29 mouse cellular contexts compared by ENCODE assay signal in genomic region chr4:62314516-62314915, GRCm38 (mm10). TPM values are rescaled to one million over a fixed set of nuclear protein-coding genes. Genes with fewer than 3 reads are reported as not detected.
DNase-seq lines count a peak whose midpoint lies in the region; ATAC-seq lines count a peak whose summit lies in the region.
"Had no signal": no experiment of that assay in that cellular context is flagged by ENCODE, and none has a peak within 500 bp of the region (broad histone marks: within the 10 kb centered on the region; RNA-seq: fewer than 3 reads in every experiment).

No protein-coding gene starts in this region.

- peaks cover 10% of the 10 kb centered on the region for H3K36me3 ChIP-seq in heart, embryonic 11.5 days (ENCODE audit: control insufficient read depth, insufficient read depth, low read length)
- peaks cover 32% of the 10 kb centered on the region for H3K36me3 ChIP-seq in forebrain, embryonic 15.5 days

- no peak overlapping the region for H3K9ac ChIP-seq in heart, embryonic 11.5 days (ENCODE audit: low read depth, low read length)
- no peak overlapping the region for H3K9ac ChIP-seq in forebrain, embryonic 15.5 days (replicated peaks)
- H3K9ac ChIP-seq: embryonic facial prominence, embryonic 13.5 days; forebrain, embryonic 12.5 days; forebrain, postnatal 0 days; heart, embryonic 13.5 days; hindbrain, embryonic 14.5 days had no signal

- no peak overlapping the region for H3K4me3 ChIP-seq in heart, embryonic 11.5 days (ENCODE audit: low read depth, low read length)
- H3K4me3 ChIP-seq in forebrain, embryonic 15.5 days = no peak overlapping the region
- H3K4me3 ChIP-seq: embryonic facial prominence, embryonic 10.5 days; embryonic facial prominence, embryonic 13.5 days; erythroblast, embryonic 14.5 days; forebrain, embryonic 12.5 days; gastrocnemius, adult 2 months; heart, embryonic 13.5 days had no signal

- H3K4me2 ChIP-seq in heart, embryonic 11.5 days = no peak overlapping the region
- H3K4me2 ChIP-seq in forebrain, embryonic 15.5 days (replicated peaks) = no peak overlapping the region
- H3K4me2 ChIP-seq: embryonic facial prominence, embryonic 13.5 days; forebrain, embryonic 12.5 days; heart, embryonic 13.5 days; hindbrain, embryonic 14.5 days had no signal

- H3K27me3 ChIP-seq in heart, embryonic 11.5 days (ENCODE audit: control insufficient read depth, insufficient read depth, low read length) = no peaks in the 10 kb centered on the region
- no peaks in the 10 kb centered on the region for H3K27me3 ChIP-seq in forebrain, embryonic 15.5 days
- H3K27me3 ChIP-seq: embryonic facial prominence, embryonic 13.5 days; forebrain, embryonic 12.5 days; heart, embryonic 13.5 days; Patski had no signal

- no peak overlapping the region for H3K27ac ChIP-seq in heart, embryonic 11.5 days (ENCODE audit: low read depth, low read length)
- H3K27ac ChIP-seq in forebrain, embryonic 15.5 days (replicated peaks) = no peak overlapping the region
- H3K27ac ChIP-seq: embryonic facial prominence, embryonic 10.5 days; embryonic facial prominence, embryonic 13.5 days; forebrain, embryonic 12.5 days; gastrocnemius, adult 2 months; heart, embryonic 13.5 days; hindbrain, embryonic 14.5 days had no signal

- DNase-seq in heart, adult 11 months = peak; percentile 43
- DNase-seq in ES-CJ7 (ENCODE audit: low read depth, low spot score) = peak; percentile 63
- peak; percentile 64 for DNase-seq in ZHBTc4 (ENCODE audit: low read depth, low spot score)
- no peak for DNase-seq in kidney, postnatal 36 days
- DNase-seq: adrenal gland, adult 8-10 months; adrenal gland, postnatal 25 days; cerebellum, adult 11-12 months; cerebellum, adult 8-10 months; cerebellum, postnatal 10 days; cerebellum, postnatal 36 days; embryo, embryonic 11 days; forebrain, postnatal 0 days; gastrocnemius, adult 2 months; gastrocnemius, postnatal 14 days; heart, adult 18-20 months; heart, postnatal 14 days; heart, postnatal 4 days had no signal

- 85% methylated on average over 3 of the region's 3 CpGs for WGBS in heart, embryonic 11.5 days (ENCODE audit: insufficient replicate concordance)
- 78% methylated on average over 3 of the region's 3 CpGs for WGBS in forebrain, embryonic 15.5 days

- no peaks in the 10 kb centered on the region for H3K4me1 ChIP-seq in heart, embryonic 11.5 days (ENCODE audit: control insufficient read depth, insufficient read depth, low read length)
- no peaks in the 10 kb centered on the region for H3K4me1 ChIP-seq in forebrain, embryonic 15.5 days
- H3K4me1 ChIP-seq: embryonic facial prominence, embryonic 10.5 days; embryonic facial prominence, embryonic 13.5 days; forebrain, embryonic 12.5 days; heart, embryonic 13.5 days had no signal

- no peaks in the 10 kb centered on the region for H3K9me3 ChIP-seq in heart, embryonic 11.5 days (replicated peaks; ENCODE audit: control insufficient read depth, low read length)
- H3K9me3 ChIP-seq in forebrain, embryonic 15.5 days = no peaks in the 10 kb centered on the region
- H3K9me3 ChIP-seq: embryonic facial prominence, embryonic 10.5 days; embryonic facial prominence, embryonic 13.5 days; forebrain, embryonic 12.5 days; G1E; heart, embryonic 13.5 days had no signal

- ATAC-seq in heart, embryonic 11.5 days (replicated peaks; ENCODE audit: insufficient number of reproducible peaks, low FRiP score, low TSS enrichment) = no peak
- no peak for ATAC-seq in forebrain, embryonic 15.5 days (replicated peaks)
- ATAC-seq: activated CD4-positive, CD25-positive, alpha-beta regulatory T cell, adult 4 months; forebrain, postnatal 0 days; intestine, postnatal 0 days had no signal

RNA-seq across cellular contexts. Expression of gene Fkbp15, which starts 45.8 kb away (rescaled TPM):
- polyA plus RNA-seq in heart, embryonic 11.5 days (2014; fragmentation: Nextera tagmentation; extraction: Ambion mirVana) = 15.9 and 17.6 TPM in 2 replicates
- polyA plus RNA-seq in forebrain, embryonic 15.5 days (2015; fragmentation: Nextera tagmentation; extraction: Ambion mirVana) = 22.8 and 23.6 TPM in 2 replicates

RNA-seq across cellular contexts. Expression of gene Slc31a1, which starts 46.0 kb away (rescaled TPM):
- polyA plus RNA-seq in heart, embryonic 11.5 days (2014; fragmentation: Nextera tagmentation; extraction: Ambion mirVana) = 39.0 and 48.7 TPM in 2 replicates
- 39.2 and 40.4 TPM in 2 replicates for polyA plus RNA-seq in forebrain, embryonic 15.5 days (2015; fragmentation: Nextera tagmentation; extraction: Ambion mirVana)

RNA-seq across cellular contexts. Expression of gene Slc31a2, which starts 52.2 kb away (rescaled TPM):
- 14.4 and 15.4 TPM in 2 replicates for polyA plus RNA-seq in heart, embryonic 11.5 days (2014; fragmentation: Nextera tagmentation; extraction: Ambion mirVana)
- 11.1 and 11.8 TPM in 2 replicates for polyA plus RNA-seq in forebrain, embryonic 15.5 days (2015; fragmentation: Nextera tagmentation; extraction: Ambion mirVana)
- polyA plus RNA-seq: erythroblast, embryonic 14.5 days had no signal

Comparison
In these comparisons a context has a peak if more than half of its experiments do, and no peak if none do; other contexts are left out.
1. DNase-seq: peak in heart, adult 11 months (single experiment), ES-CJ7 (single experiment) and ZHBTc4 (single experiment); none in kidney, postnatal 36 days (0 of 2).